Mouse (Mus musculus): ENCODE measurements around the gene Eno3. TPM values are rescaled to one million over a fixed set of nuclear protein-coding genes. Genes with fewer than 3 reads are reported as not detected.

The Eno3 gene
- total RNA-seq, 2 experiments from 2014 or later = 8.1 to 9.3 TPM

DNA sequence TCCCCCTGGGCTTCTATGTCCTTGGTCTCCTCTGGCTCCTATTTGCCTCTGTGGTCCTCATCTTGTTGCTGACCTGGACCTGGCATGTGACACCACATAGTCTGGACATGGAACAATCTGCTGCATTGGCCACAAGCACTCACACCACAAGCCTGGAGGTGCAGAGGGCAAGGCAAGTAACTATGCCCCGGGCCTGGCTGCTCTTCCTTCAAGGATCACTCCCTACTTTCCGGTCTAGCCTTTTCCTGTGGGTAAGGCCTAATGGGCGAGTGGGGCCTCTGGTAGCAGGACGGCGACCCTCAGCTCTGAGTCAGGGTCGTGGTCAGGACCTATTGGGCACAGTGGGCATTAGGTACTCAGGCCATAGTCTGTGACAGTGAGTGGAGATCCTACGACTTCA is 15.8 kb upstream of the Eno3 start:
- intact Hi-C loops (cut with DNase I) = no loop called here
- no peak for DNase-seq

DNA sequence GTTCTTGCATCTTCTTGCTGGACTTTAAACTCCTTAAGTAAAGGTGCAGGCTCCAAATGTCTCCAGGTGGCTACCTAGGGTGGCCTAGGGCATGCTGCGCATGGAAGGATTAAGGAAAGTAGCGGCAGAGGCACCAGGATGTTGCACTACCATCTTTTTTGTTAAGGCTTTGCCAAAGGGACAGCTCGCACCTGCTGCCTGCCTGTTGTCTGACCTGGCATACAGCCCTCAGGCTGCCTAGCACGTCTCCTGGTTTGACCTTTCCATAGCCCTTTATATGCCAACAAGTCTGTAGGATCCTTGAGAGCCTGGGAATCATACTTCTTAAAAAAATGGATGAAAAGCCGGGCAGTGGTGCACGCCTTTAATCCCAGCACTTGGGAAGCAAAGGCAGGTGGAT is 14.0 kb upstream of the Eno3 start:
- DNase-seq = no peak
- intact Hi-C loops (cut with DNase I) = no loop called here

DNA sequence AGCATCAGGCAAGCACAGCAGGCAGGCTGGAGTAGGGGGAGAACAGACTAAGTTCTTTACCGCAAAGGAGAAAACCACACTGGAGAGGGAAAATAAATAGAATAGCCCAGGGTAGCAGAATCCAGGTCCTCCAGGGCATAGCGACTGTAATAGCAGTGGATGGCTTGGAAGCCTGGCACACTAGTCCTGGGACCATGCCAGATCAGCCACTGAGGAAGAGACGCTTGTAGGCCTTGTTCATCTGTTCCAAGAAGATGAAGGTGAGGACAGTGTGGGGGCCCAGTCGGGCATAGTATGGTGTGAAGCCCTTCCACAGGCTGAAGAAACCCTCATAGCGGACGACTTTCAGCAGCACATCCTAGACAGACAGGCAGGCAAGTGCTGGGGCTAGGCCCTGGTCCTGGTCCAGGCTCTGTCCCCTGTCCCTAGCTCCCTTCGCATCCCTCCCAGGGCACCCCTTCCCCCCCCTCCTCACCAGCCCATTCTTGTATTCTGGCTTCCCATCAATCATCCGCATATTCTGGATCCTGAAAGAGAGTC is 12.4 kb upstream of the Eno3 start:
- intact Hi-C loops (cut with DNase I) = no loop called here

DNA sequence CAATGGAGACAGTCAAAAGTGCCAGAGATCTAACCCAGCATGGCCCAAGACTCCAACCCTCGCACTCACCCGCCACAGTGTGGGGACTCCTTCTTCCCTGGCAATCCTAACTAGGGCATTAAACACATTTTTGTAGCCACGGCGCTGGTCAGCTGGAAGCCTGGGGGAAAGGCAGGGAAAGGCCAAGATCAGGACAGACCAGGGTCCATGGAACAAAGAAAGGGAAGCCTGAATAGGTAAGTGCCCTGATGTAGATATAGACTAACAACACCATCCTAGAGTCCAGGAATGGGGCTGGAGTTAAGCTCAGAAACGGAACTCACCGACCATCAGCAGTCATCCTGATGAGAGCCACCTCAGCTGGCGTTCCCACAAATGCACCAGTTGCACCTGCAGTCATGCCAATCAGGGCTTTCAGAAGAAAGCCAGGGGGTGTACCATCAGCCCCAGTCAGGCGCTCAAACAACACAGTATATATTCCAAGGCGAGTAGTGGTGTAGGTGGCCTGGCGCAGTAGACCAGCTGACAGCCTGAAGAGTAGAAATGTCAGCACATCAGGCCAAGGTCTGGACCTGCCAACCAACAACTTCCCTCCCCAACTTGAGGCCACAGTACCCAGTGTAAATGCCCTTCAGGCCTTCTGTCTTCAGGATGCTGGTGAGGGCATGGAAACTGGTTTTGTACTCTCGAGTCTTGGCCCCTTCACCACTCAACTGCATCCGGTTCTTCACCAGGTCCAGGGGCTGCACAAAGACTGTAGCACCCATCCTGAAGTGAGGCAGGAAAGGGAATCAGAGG is 11.3 kb upstream of the Eno3 start:
- intact Hi-C loops (cut with DNase I) = no loop called here
- no peak for DNase-seq

More for the DNA sequence above, 12.4 kb upstream of the Eno3 start:
- DNase-seq = no peak

DNA sequence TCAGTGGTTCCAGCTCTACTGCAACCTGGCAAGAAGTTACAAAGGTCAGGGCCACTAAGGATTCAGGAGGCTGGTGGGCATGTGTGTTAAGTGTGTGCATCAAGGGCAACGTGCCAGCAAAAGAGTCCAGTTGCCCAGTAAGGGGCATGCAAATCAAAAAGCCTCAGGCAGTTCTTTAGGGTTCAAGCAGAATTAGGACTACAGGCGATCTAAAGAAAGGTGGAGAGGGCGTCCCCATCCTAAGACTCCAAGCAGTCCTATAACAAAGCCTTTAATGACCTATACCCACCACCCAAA is 10.8 kb upstream of the Eno3 start:
- no peak for DNase-seq
- intact Hi-C loops (cut with DNase I) = no loop called here

DNA sequence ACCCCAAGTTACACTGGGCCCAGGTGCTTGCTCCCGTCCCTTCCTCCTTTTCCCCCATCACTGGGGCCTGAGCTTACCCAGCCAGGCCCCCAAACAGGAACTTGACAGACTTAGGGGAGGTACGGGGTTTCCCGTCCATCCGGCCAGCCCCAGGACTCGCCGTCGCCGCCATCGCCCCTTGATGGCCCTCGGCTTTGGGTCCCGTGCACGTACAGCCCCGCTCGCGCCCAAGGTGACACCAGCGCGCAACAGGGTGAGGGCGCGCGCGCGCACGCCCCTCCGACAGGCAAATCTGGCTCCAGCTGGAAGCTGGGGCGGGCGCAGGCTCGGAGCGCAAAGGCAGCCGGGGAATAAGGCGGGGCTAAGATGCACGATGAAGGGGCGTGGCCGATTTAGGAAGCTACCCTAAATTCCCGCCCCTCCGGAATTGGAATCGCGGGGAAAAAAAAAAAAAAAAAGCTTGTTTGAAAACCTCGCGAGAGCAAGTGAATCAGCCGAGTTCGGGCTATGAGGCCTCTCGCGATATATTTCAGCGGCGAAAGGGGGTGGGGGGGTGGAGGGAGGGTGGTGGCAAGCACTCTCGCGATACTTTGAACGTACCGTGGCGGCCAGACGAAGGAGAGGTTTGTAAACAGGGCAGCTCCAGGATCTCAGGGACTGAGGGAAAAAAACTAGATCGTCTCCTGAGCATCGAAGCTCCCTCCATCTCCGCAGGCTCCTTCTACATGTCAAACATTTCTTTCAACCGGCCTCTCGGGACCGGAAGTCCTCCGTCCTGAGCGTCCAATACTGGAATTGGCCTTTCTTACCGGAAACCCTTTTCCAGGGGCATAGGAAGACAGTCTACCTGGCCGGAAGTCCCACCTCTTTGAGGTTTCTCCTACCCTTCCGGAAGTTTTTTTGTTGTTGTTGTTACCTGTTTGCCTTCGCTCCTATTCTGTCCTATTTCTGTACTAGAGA is 10.0 kb upstream of the Eno3 start, which contains the start of the genes Rnf167 and Slc25a11:
Gene Rnf167 (plus strand): TSS at position 545 of the 960 bp plus-strand sequence.
Gene Slc25a11 (minus strand): TSS at position 789 of the 960 bp plus-strand sequence.
- peak; percentile 98 for DNase-seq
- intact Hi-C loops (cut with DNase I) = no loop called here

DNA sequence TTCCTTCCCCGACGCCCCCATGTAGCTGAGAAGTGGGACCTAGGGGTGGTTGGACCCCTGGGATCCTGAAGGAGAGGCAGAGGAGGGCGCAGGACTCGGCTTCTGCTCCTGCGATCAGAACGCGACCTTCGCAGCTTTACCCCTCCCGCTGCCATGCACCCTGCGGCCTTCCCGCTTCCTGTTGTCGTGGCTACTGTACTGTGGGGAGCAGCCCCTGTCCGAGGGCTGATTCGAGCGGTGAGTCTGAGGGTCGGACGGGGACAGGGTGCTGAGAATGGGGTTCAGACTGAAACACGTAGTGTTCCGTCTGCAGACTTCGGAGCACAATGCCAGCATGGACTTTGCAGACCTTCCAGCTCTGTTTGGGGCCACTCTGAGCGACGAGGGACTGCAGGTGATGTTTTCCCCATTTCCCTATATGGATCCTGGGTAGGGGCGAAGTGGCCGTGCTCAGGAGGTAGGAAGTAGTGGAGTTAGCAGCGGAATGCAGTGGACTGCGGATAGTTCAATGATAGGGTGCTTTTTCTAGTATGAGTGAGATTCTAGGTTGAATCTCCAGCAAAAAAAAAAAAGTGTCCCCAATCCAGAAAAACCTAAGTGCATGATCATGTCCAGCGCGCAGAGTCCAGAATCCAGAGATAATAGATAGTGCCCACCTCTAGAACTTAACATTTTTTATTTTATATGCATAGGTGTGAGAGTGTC is 9.1 kb upstream of the Eno3 start:
- intact Hi-C loops (cut with DNase I) = no loop called here

DNA sequence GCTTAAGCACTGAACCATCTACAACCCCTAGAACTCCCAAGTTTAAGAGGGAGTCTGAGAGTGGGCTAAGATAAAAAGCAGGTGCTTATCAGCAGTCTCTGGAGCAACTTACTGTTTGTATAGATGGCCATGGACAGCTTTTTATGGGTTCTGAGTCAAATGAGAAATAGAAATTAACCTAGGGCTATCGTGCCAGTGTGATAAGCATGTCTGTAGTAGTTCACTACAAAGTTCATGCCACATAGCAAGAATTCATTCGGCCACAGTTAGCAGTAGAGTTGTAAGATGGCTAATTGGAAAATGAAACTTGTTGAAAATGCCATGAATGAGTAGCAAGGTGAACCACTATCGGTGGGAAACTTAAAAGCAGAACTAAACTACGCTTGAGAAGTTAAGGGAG is 8.5 kb upstream of the Eno3 start:
- DNase-seq = no peak
- intact Hi-C loops (cut with DNase I) = no loop called here

More for the DNA sequence above, 9.1 kb upstream of the Eno3 start:
- DNase-seq = peak; percentile 31

DNA sequence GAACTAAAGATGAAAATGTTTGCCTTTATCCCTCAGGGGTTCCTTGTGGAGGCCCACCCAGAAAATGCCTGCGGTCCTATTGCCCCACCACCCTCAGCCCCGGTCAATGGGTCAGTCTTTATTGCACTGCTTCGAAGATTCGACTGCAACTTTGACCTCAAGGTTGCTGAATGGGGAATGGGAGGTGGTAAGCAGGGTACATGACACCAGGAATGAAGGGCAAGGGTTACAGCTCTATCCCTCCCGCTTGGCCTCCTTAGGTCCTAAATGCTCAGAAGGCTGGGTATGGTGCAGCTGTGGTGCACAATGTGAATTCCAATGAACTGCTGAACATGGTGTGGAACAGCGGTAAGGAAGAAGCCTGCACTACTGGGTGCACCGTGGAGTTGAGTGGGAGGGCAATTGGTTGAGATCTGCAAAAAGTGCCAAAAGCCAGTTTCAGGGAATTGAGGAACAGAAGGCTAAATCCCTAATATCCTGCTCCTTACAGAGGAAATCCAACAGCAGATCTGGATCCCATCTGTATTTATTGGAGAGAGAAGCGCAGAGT is 7.7 kb upstream of the Eno3 start:
- intact Hi-C loops (cut with DNase I) = no loop called here
- no peak for DNase-seq

DNA sequence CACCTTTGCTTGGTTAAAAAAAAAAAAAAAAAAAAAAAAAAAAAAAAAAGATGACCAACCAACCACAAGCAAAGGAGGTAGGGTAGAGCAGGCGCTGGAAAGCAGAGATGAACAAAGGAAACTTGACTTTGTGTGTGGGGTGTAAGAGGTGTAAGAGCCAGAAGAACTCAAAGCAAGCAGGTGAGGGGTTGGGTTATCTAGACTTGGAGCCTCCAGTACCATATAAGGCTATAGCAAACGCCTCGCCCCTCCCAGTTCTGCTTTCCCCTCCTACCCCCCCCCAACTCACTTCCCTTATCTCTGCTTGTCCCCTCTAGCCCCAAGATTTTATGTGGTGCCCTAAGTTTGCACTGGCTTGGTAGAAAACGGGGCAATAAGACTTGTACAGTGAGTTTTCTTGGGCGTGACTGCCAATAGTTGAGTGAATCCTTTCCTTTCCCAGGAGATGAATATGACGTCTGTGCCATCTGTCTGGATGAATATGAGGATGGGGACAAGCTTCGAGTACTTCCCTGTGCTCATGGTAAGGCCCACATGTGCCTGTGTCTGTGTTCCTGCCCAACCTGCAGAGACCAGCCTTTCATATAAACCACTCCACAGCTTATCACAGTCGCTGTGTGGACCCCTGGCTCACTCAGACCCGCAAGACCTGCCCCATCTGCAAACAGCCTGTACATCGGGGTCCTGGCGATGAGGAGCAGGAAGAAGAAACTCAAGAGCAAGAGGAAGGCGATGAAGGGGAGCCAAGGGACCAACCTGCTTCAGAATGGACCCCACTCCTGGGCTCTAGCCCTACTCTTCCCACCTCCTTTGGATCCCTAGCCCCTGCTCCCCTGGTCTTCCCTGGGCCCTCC is 6.5 kb upstream of the Eno3 start:
- intact Hi-C loops (cut with DNase I) = no loop called here
- no peak for DNase-seq

DNA sequence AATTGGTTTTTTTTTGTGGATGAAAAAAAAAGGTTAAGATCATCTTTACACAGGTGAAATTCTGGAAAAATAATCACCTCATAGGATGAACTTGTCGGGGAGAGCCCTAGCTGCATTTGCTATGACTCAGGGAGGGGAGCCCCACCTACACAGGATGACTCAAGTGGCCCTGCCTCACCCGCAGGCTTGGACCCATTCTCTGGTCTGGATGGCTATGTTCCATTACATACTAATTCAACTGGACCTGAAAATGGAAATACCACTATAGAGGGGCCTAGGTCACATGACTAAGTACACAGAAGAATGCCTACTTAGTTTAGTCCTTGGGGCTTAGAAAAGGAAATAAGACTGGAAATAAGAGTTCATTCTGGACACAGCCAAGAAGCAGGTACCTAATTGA is 5.6 kb upstream of the Eno3 start:
- intact Hi-C loops (cut with DNase I) = no loop called here
- no peak for DNase-seq

DNA sequence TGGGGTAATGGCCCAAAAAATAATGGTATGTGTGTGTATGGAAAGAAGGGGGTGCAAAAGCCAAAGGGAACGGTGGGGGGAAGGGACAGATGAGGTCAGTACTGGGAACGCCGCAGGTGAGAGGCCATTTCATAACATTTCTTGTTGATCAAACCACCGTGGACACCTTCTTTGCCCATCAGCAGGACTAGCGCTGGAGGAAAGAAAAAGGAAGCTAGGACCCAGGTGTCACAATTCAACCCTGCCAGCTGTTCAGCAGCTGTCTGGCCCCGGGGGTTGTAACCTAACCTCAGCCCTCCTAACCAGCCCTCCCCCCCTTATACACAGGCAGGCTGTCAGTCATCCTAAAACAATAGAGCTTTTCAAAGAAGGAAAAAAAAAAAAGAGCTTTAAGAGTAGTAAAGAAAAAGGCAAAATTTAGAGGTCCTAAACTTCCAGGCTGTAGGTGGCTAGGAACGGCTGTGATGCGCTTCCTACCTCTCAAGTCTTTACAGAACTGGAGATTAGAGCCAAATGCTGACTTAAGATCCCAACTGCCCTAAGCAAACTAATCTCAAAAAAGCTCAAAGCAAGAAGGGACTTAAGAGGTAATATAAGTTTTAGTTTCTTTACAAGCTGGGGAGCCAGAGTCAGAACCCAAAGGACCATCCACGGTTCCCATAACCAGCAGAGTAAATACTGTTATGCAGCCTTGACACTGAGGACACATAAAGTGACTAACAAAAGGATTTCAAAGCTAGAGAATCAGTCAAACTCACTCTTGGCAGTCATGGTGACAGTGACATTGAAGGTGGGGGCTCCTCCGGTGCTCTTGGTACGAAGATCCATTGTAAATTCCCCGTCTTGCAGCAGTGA is 4.7 kb upstream of the Eno3 start:
- no peak for DNase-seq
- intact Hi-C loops (cut with DNase I) = no loop called here

DNA sequence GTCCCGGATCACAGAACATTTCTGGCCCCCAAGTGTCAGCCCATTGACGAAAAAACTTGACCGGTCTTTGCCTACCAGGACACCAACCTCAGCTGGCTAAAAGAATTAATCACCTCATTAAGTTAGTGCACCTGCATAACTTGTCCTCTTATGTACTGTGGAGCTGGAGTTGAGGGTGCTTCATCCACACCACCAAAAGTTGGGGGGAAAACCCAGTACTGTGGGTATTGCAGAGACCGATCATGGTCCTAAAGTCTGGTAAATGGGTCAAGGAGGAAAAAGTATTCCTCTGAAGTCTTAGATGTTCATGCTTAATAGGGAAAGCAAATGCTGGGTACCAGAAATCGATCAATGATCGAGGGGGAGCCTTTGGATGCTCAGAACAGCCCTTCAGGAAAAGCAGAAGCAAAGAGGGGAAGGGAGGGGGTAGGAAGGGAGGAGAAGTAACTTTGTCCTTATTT is 4.1 kb upstream of the Eno3 start:
- DNase-seq = no peak
- intact Hi-C loops (cut with DNase I) = no loop called here

DNA sequence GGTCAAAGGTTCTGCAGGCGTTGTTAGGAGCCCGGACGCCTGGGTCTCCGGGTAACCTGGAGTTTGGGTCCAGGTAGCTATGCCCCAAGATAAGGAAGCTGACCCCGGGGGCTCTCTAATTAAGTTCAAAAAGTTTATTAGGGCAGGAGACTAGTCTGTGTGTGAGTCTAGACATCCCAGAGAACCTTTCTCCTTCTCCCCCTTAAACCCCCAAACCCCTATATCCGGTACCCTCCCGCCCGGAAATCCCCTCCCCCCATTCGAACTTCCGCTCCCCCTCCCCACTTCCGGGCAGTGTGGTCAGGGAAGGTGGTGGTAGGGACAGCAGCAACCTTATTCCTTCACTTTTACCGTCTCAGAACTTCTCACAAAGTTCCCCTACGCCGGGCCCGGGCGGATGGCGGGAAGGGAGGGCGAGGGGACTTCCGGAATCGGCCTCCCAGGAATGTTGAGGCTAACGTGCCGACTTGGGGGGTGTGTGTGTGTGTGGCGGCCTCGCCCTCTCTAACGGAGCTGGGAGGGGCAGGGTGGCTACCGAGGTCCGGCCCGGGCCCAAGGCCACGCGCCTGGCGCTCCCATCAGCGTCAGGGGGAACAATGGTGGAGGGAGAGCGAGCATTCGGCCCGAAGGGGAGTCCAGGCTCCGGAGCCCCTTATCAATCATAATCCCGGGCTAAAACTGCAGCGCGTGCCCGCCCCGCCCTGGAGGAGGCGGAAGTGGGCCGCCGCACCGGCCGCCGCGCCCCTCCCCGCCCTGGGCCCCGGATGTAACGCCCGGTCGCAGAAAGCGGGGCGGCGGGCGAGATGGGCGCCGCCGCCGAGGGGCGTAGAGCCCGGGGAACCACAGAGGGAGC is 3.4 kb upstream of the Eno3 start:
- intact Hi-C loops (cut with DNase I) = no loop called here
- peak; percentile 71 for DNase-seq

DNA sequence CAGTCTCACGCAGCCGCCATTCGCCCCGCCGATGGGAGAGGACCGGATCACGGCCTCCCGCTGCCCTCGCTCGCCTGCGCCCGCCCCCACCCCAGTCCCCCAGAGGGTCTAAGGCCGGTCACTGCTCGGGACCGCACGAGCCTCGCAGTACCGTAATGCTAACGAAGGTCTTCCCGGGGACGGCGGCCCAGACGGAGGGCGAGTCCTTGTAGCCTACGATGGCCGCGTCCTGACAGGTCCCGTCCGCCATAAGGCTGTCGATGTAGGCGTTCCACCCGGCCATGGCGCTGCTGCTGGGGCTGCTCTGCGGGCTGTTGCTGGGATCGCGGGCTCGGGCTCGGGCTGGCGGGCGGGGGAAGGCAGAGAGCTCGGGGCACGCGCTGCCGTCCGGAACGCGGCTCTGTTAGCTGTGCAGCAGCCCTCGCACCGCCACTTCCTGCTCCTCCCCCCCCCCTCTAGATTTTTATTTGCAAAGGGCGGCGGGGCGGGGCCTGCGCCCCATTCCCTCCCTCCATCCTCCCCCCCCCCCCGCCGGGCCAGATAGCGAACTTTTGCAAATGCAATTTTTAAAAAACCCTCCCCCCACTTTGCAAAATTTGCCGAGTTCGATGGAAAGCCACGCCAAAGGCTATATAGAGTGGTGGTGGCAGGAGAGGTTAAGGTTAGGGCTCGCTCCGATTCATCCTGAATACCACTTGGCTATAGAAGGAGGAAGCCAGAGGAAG is 2.6 kb upstream of the Eno3 start, which contains the start of gene Pfn1:
Gene Pfn1 (minus strand): TSS at position 447 of the 725 bp plus-strand sequence.
- peak; percentile 84 for DNase-seq
- intact Hi-C loops (cut with DNase I) = no loop called here

DNA sequence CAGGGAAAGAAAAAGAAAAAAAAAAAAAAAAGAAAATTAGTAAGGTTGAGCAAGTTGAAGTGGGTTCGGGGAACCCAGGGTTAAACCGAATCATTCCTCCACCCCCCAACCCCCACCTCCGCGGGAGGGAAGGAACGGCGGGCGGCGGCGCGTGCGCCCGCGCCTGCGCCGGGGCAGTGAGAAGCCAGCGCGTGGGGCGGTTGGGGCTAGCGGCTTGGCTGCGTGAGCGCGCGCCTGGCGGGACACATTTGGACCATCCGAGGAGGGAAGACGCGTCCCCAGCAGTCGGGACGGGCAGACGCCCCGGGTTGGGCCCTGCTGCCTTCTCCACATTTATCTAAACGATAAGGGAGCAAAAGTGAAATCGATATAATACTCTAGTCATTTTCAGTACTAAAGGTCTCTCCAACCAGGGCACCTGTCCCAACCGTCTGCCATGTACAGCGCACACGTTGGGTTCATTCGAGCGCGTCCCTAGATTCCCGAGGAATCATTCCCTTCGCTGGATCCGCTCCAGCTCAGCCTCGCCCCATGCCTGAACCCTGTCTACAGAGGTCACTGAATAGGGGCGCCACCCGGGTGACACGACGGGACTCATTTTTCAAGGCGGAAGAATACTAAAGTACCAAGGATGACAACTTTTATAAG is 2.0 kb upstream of the Eno3 start:
- DNase-seq = peak; percentile 87
- intact Hi-C loops (cut with DNase I) = no loop called here
